Mouse (Mus musculus) adipocyte (in vitro differentiated cells): ENCODE measurements at regions not wholly inside any gene's neighbourhood (a gene's known extent, or its start where the extent isn't known, plus 50 kb on each side); places are given as distances from the start of the nearest gene placed in this dataset.
"Not testable (repeated sequence)": the region's sequence is repeated elsewhere in the genome, so short reads cannot be mapped to it uniquely, and the experiment has no call there.

Source experiments
- DNase-seq: peaks from one replicate; pipeline ENCODE4 v3.0.0-alpha.2; 2016; ENCODE audit warnings: low spot score

- DNase-seq: not testable (repeated sequence)
Observed at GRCm38 (mm10) chr13:50754911-50755310, 56.8 kb downstream of the Gm8765 start.

- not testable (repeated sequence) for DNase-seq
Observed at GRCm38 (mm10) chr13:50756334-50756733, 58.2 kb downstream of the Gm8765 start.

GRCm38 (mm10) chr13:50764618-50765017, 66.5 kb downstream of the Gm8765 start:
- no peak for DNase-seq

GRCm38 (mm10) chr13:50780036-50780435, 81.9 kb downstream of the Gm8765 start:
- DNase-seq: not testable (repeated sequence)

GRCm38 (mm10) chr13:50829879-50830550, 131.9 kb downstream of the Gm8765 start:
- DNase-seq: peak; percentile 13
